Mouse (Mus musculus): ENCODE measurements around the gene Timeless.

GRCm38 (mm10) chr10:128225064-128225463, 6.8 kb upstream of the Timeless start:
- TF ChIP-seq POLR2A (IDR thresholded peaks at IDR 0.05; ENCODE audit: extremely low read depth, insufficient read depth, low read length): no peak
- TF ChIP-seq CTCF (IDR thresholded peaks at IDR 0.05; ENCODE audit: low read depth, low read length): no peak

All from liver, adult 2 months (tissue).